In the genomic region with DNA sequence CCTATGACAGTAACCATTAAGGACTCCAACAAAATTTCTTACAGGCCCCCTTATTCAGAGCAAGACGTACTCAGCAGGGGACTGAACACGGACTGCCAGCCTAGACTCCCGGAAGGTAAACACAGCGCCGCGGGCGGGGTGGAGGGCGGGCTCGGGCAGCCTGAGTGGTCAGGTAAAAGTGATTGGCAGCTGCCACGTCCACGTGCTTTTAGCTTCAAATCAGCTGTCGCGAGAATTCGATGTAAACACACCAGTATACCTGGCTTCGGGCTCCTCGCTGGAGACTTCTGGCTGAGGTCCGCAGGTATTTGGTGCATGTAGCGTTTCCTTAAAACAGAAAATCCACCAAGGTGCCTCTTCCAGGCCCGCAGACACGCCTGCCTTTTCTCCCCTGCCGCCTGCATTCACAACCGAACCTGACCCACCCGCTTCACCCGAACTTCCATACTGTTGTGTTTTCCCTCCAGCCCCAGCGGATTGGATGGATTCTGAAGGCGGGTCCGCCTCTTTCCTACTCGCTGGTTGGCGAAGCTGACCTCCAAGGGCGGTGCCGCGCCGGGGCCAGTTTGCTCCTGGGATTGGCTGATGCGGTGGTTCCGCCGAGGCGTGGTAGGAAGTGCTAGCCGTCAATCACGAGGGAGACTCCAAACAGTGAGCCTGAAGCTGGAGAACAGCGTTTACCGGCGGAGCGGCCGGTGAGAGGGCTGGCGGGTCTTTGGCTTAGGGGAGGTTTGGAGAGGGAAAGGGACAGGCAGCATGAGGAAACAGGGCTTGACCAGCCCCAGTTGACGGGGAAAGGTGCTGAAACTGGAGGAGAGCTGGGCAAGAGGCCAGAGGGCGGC, we compare ENCODE assay signal across 7 mouse cellular contexts. TPM values are rescaled to one million over a fixed set of nuclear protein-coding genes. Genes with fewer than 3 reads are reported as not detected.
DNase-seq lines count a peak whose midpoint lies in the region; ATAC-seq lines count a peak whose summit lies in the region.

A gene (plus strand): TSS at position 629 of the 842 bp plus-strand sequence.

- under 1% methylated on average over 47 of the region's 47 CpGs for WGBS in embryonic facial prominence, embryonic 12.5 days
- under 1% methylated on average over 47 of the region's 47 CpGs for WGBS in limb, embryonic 11.5 days
- WGBS in midbrain, embryonic 14.5 days: under 1% methylated on average over 47 of the region's 47 CpGs

- H3K9ac ChIP-seq in embryonic facial prominence, embryonic 12.5 days: peak within 1 kb of the TSS; percentile 76
- peak within 1 kb of the TSS; percentile 70 for H3K9ac ChIP-seq in limb, embryonic 11.5 days (ENCODE audit: low read length)
- peak within 1 kb of the TSS; percentile 65 for H3K9ac ChIP-seq in midbrain, embryonic 14.5 days (replicated peaks; ENCODE audit: low read length)

- no peaks in the 10 kb centered on the region for H3K36me3 ChIP-seq in embryonic facial prominence, embryonic 12.5 days
- no peaks in the 10 kb centered on the region for H3K36me3 ChIP-seq in limb, embryonic 11.5 days (ENCODE audit: control insufficient read depth, insufficient read depth, low read length)
- 0 out of 2 replicates have a peak, but pooled peaks cover 3% of the 10 kb centered on the region for H3K36me3 ChIP-seq in midbrain, embryonic 14.5 days (ENCODE audit: control insufficient read depth, insufficient read depth, low read length)

- H3K4me2 ChIP-seq in embryonic facial prominence, embryonic 12.5 days (replicated peaks): peak within 1 kb of the TSS; percentile 81
- peak within 1 kb of the TSS; percentile 57 for H3K4me2 ChIP-seq in limb, embryonic 11.5 days (ENCODE audit: low read depth, severe bottlenecking)
- H3K4me2 ChIP-seq in midbrain, embryonic 14.5 days (ENCODE audit: low read length): peak within 1 kb of the TSS; percentile 91

- no peaks in the 10 kb centered on the region for H3K9me3 ChIP-seq in embryonic facial prominence, embryonic 12.5 days
- no peaks in the 10 kb centered on the region for H3K9me3 ChIP-seq in limb, embryonic 11.5 days (ENCODE audit: control insufficient read depth, low read length)
- no peaks in the 10 kb centered on the region for H3K9me3 ChIP-seq in midbrain, embryonic 14.5 days (ENCODE audit: control insufficient read depth, low read length)

- peak; percentile 96 for ATAC-seq in embryonic facial prominence, embryonic 12.5 days (ENCODE audit: insufficient number of reproducible peaks, insufficient read depth, low FRiP score, low TSS enrichment)
- peak; percentile 98 for ATAC-seq in limb, embryonic 11.5 days (ENCODE audit: insufficient number of reproducible peaks, low FRiP score, low TSS enrichment, low read depth)
- ATAC-seq in midbrain, embryonic 14.5 days (ENCODE audit: low FRiP score, low TSS enrichment): peak; percentile 99

- H3K27me3 ChIP-seq in embryonic facial prominence, embryonic 12.5 days: no peaks in the 10 kb centered on the region
- H3K27me3 ChIP-seq in limb, embryonic 11.5 days (ENCODE audit: control insufficient read depth, insufficient read depth, low read length): no peaks in the 10 kb centered on the region
- no peaks in the 10 kb centered on the region for H3K27me3 ChIP-seq in midbrain, embryonic 14.5 days (ENCODE audit: control insufficient read depth, insufficient read depth, low read length)

- no peak within 1 kb of the TSS for H3K27ac ChIP-seq in embryonic facial prominence, embryonic 12.5 days
- no peak within 1 kb of the TSS for H3K27ac ChIP-seq in limb, embryonic 11.5 days (replicated peaks; ENCODE audit: low read depth, low read length)
- peak within 1 kb of the TSS; percentile 61; the same call in 1 of the 2 replicates for H3K27ac ChIP-seq in midbrain, embryonic 14.5 days (replicated peaks; ENCODE audit: low read depth, low read length)

- peak; percentile 98 for DNase-seq in adrenal gland, postnatal 25 days
- DNase-seq in heart, adult 11 months: peak; percentile 100
- peak; percentile 99 for DNase-seq in kidney, adult 18-20 months
- DNase-seq in limb, embryonic 11.5 days (ENCODE audit: low spot score): peak; percentile 98
- peak; percentile 99 for DNase-seq in midbrain, embryonic 14.5 days
- DNase-seq in spleen, adult 18-20 months: peak; percentile 92 to 96

- peak within 1 kb of the TSS; percentile 82 for H3K4me3 ChIP-seq in embryonic facial prominence, embryonic 12.5 days
- H3K4me3 ChIP-seq in limb, embryonic 11.5 days (ENCODE audit: low read depth, low read length): peak within 1 kb of the TSS; percentile 73
- peak within 1 kb of the TSS; percentile 75 for H3K4me3 ChIP-seq in midbrain, embryonic 14.5 days (replicated peaks; ENCODE audit: low read depth, low read length)

- H3K4me1 ChIP-seq in embryonic facial prominence, embryonic 12.5 days: peaks cover 8% of the 10 kb centered on the region; the same call in 1 of the 2 replicates
- 0 out of 2 replicates have a peak, but pooled peaks cover 2% of the 10 kb centered on the region for H3K4me1 ChIP-seq in limb, embryonic 11.5 days (ENCODE audit: control insufficient read depth, insufficient read depth, low read length)
- peaks cover 6% of the 10 kb centered on the region; the same call in 1 of the 2 replicates for H3K4me1 ChIP-seq in midbrain, embryonic 14.5 days (ENCODE audit: control insufficient read depth, insufficient read depth, low read length)

RNA-seq across cellular contexts. Expression of the gene that starts here (rescaled TPM):
- total RNA-seq in adrenal gland, postnatal 25 days (2021): 42.9 and 55.9 TPM in 2 replicates
- polyA plus RNA-seq in embryonic facial prominence, embryonic 12.5 days (2016; fragmentation: Nextera tagmentation; extraction: Ambion mirVana): 28.7 and 31.6 TPM in 2 replicates
- 34.0 and 37.4 TPM in 2 replicates for polyA plus RNA-seq in limb, embryonic 11.5 days (2014; fragmentation: Nextera tagmentation; extraction: Ambion mirVana)
- 26.2 and 33.4 TPM in 2 replicates for polyA plus RNA-seq in midbrain, embryonic 14.5 days (2014; fragmentation: Nextera tagmentation; extraction: Ambion mirVana)
